Mouse (Mus musculus) intestine, embryonic 16.5 days (tissue): Measurements from ENCODE around the gene Ppcdc. TPM values are rescaled to one million over a fixed set of nuclear protein-coding genes. Genes with fewer than 3 reads are reported as not detected.

Experiments used
- ATAC-seq: fragments of 200-750 bp; cut with Nextera tagmentation; 2 replicates; pipeline ENCODE4 v1.8.0; 2017; ENCODE audit warnings: moderate TSS enrichment, moderate library complexity
- H3K27ac ChIP-seq: fragments of 300-500 bp; sonication (generic); 2 replicates; pipeline ENCODE4 v1.5.1; 2014; ENCODE audit warnings: mild to moderate bottlenecking, low read length
- H3K27me3 ChIP-seq: fragments of 300-500 bp; sonication (generic); replicated peaks from 2 replicates; pipeline ENCODE4 v1.6.1; 2014; ENCODE audit warnings: low read length, control low read depth, mixed read lengths; ENCODE audit not compliant: control insufficient read depth, insufficient read depth
- H3K36me3 ChIP-seq: fragments of 300-500 bp; sonication (generic); 2 replicates; pipeline ENCODE4 v1.6.1; 2014; ENCODE audit warnings: low read length, control low read depth; ENCODE audit not compliant: control insufficient read depth, insufficient read depth
- H3K4me1 ChIP-seq: fragments of 300-500 bp; sonication (generic); 2 replicates; pipeline ENCODE4 v1.6.1; 2014; ENCODE audit warnings: low read length, control low read depth, mixed read lengths; ENCODE audit not compliant: control insufficient read depth, insufficient read depth
- H3K4me2 ChIP-seq: fragments of 300-500 bp; sonication (generic); 2 replicates; pipeline ENCODE4 v1.6.1; 2014; ENCODE audit warnings: low read depth, low read length, control low read depth
- H3K4me3 ChIP-seq: fragments of 300-500 bp; sonication (generic); 2 replicates; pipeline ENCODE4 v1.5.1; 2014; ENCODE audit warnings: mild to moderate bottlenecking, low read length
- H3K9ac ChIP-seq: fragments of 300-500 bp; sonication (generic); 2 replicates; pipeline ENCODE4 v1.6.1; 2014; ENCODE audit warnings: low read depth, low read length
- H3K9me3 ChIP-seq: fragments of 300-500 bp; sonication (generic); 2 replicates; pipeline ENCODE4 v1.6.1; 2016; ENCODE audit warnings: low read length, control low read depth; ENCODE audit not compliant: control insufficient read depth
- WGBS: fragments of 180-500 bp; shearing (Covaris S2); extraction: QIAGEN DNeasy Blood & Tissue Kit; methylation state at CpG from one replicate; pipeline ENCODE4 v1.1.7; 2014; 5-methylcytosine and 5-hydroxymethylcytosine counted together
- polyA plus RNA-seq: library from polyadenylated mRNA; unstranded; fragments of >200 nt; fragmentation: Nextera tagmentation; extraction: Ambion mirVana; gene quantifications from 2 replicates; pipeline ENCODE4 v1.2.1, GENCODE M21; 2015

Ppcdc gene
- polyA plus RNA-seq, 1 experiment from 2014 or later, result 29.4 TPM

DNA sequence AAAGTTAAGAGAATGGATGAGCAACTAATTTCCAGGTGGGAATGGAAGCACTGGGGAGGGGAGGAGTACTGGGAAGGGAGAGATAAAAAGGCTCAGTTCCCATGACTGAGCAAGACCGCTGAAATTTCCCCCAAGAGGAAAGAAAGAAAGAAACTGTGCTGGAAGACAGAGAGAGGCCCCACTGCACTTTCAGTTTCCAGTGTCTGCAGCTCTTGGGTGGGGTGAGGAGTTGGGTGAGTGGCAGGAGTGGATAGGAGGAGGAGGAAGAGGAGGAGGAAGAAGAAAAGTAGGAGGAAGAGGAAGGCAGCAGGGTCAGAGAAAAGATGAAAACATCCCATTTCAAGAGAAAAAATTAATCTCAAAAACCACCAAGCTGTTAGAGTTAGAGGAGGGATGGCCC lies 94.0 kb downstream of the Ppcdc start:
- H3K4me3 ChIP-seq, result no peak overlapping the region
- no peak overlapping the region for H3K4me2 ChIP-seq
- H3K4me1 ChIP-seq, result peaks cover 13% of the 10 kb centered on the region
- WGBS, result 47% methylated on average over 1 of the region's 1 CpGs
- ATAC-seq, result no peak
- no peaks in the 10 kb centered on the region for H3K27me3 ChIP-seq
- no peaks in the 10 kb centered on the region for H3K9me3 ChIP-seq
- no peak overlapping the region for H3K9ac ChIP-seq
- H3K36me3 ChIP-seq, result no peaks in the 10 kb centered on the region
- H3K27ac ChIP-seq, result no peak overlapping the region

DNA sequence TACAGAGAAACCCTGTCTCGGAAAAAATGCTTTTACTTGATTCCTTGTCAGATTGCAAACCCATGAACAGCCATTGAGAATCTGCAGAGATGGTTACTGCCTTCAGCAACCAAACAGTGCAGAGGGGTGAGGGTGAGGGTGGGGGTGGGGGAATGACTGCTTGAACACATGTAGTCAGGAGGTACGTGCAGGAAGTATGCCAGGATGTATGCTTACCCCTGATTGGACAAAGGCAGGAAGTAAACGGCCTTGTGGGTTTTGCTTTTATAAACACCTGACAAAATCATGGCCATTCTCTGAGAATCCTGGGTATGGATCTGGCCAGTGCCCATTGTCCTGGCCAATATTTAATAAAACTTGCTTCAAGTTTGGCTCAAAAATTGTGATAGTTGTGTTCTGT lies 96.2 kb downstream of the Ppcdc start:
- ATAC-seq, result no peak
- 78% methylated on average over 3 of the region's 3 CpGs for WGBS

DNA sequence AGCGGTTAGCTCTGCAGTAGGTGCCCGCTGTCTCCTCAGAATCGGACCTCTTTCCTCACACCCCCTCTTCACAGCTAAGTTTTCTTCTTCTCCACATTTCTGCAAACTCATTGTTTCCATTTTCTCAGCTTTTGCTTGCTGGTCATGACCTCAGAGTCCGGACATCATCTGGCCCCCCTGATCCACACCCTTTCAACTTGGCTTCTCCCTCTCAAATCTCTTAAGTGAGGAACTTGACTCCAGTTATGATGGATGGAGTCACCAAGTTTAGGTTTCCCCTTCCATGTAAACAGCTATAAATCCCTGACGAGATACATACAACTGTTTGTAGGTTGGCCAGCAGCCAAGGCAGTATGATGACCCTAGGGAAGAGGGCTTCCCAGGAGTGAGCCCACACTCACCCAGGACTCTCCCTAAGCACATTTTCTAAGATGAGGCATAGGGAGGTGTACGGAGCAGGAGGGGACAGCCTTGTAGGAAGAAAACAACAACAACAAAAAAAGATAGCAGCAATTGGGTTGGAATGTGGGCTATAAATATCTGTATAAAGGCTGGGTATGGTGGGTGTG lies 96.9 kb downstream of the Ppcdc start:
- Histone ChIP-seq H3K36me3 (no peaks in the 10 kb centered on the region), H3K9me3 (no peaks in the 10 kb centered on the region), H3K4me3 (no peak overlapping the region), H3K27me3 (no peaks in the 10 kb centered on the region), H3K27ac (peak overlapping the region; percentile 24; the same call in 1 of the 2 replicates), H3K4me2 (no peak overlapping the region), H3K4me1 (peaks cover 13% of the 10 kb centered on the region), H3K9ac (no peak overlapping the region)
- WGBS, result 56% methylated on average over 6 of the region's 6 CpGs
- peak; percentile 40; the same call in 1 of the 2 replicates for ATAC-seq

More for the DNA sequence above, 96.2 kb downstream of the Ppcdc start:
- H3K4me2 ChIP-seq, result no peak overlapping the region
- peaks cover 13% of the 10 kb centered on the region for H3K4me1 ChIP-seq
- H3K9me3 ChIP-seq, result no peaks in the 10 kb centered on the region
- no peak overlapping the region for H3K4me3 ChIP-seq
- H3K9ac ChIP-seq, result no peak overlapping the region
- no peaks in the 10 kb centered on the region for H3K36me3 ChIP-seq
- H3K27ac ChIP-seq, result no peak overlapping the region
- H3K27me3 ChIP-seq, result no peaks in the 10 kb centered on the region

DNA sequence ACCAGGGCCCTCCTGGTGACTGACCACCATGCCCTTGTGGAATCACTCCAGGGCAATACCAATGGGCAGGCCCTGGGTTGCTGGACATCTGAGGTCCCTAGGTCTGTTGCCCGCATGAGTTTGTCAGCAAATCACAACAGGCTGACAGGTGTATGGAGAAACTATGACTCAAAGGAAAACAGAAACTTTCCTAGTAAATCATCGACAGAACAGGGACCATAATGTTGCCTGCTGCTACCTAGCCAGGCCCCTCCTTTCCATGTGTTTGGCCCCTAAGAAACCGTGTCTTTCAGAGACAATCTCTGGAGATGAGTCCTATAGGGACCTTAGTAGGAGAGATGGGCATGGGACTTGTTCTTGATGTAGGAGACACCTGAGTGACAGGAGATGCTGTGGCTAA lies 97.7 kb downstream of the Ppcdc start:
- peak; percentile 48 for ATAC-seq
- 60% methylated on average over 3 of the region's 3 CpGs for WGBS
- Histone ChIP-seq H3K9me3 (0 out of 2 replicates have a peak, but pooled peaks cover 1% of the 10 kb centered on the region), H3K9ac (no peak overlapping the region), H3K4me1 (peaks cover 13% of the 10 kb centered on the region), H3K27ac (peak overlapping the region; percentile 24; the same call in 1 of the 2 replicates), H3K4me3 (no peak overlapping the region), H3K4me2 (no peak overlapping the region), H3K27me3 (no peaks in the 10 kb centered on the region), H3K36me3 (no peaks in the 10 kb centered on the region)

DNA sequence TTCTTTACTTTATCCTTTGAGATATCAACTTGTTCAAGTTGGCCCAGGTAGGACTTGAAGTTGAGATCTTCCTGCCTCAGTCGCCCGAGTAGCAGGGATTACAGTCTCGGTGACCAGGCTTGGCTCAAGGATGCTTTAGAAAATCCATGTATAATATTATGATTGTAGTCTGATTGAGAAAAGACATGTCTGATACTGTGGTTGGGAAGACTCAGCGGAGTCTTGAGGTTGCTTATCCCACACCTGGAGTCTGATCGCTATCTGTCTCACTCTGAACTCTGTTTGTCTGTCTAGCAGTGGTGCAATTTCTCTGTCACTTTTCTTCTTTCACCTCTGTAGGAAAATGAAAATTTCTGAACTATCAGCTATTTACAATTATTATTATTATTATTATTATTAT lies 99.6 kb downstream of the Ppcdc start:
- H3K36me3 ChIP-seq, result no peaks in the 10 kb centered on the region
- H3K27ac ChIP-seq, result no peak overlapping the region
- H3K9me3 ChIP-seq, result peaks cover 10% of the 10 kb centered on the region; the same call in 1 of the 2 replicates
- no peak overlapping the region for H3K4me3 ChIP-seq
- no peak overlapping the region for H3K4me2 ChIP-seq
- no peaks in the 10 kb centered on the region for H3K27me3 ChIP-seq
- H3K4me1 ChIP-seq, result peaks cover 13% of the 10 kb centered on the region
- H3K9ac ChIP-seq, result no peak overlapping the region
- 96% methylated on average over 5 of the region's 5 CpGs for WGBS
- ATAC-seq, result no peak

DNA sequence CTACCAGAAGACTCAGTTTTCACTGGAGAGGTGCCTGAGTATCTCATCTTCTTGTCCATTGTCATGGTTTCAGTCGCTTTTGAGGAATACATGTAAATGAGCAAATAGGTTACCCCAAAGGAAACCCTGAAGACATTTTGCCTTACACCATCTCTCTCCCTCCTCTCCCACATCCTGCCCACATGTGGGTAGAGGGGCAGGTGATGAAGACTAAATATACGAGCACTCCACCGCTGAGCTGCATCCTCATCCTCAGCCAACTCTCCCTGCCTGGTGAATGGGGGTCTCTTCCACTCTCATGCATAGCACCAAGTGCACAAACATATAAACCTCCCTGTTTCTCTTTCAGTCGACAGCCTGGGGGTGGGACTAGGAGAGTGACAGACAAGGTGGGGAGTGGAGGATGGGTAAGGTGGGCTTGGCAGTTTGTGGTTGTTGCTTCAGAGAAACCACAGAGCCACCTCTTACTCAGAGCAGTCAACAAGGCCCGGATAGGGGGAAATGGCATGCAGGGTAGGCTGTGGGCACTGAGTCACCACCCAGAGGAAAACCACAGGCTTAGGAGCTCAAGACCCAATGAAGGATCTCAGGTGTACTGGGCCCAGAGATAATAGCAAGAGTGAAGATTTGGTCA lies 100.2 kb downstream of the Ppcdc start:
- peaks cover 13% of the 10 kb centered on the region for H3K4me1 ChIP-seq
- ATAC-seq, result no peak
- peaks cover 10% of the 10 kb centered on the region; the same call in 1 of the 2 replicates for H3K9me3 ChIP-seq
- no peak overlapping the region for H3K4me3 ChIP-seq
- no peak overlapping the region for H3K27ac ChIP-seq
- no peak overlapping the region for H3K9ac ChIP-seq
- WGBS, result 86% methylated on average over 5 of the region's 5 CpGs
- no peaks in the 10 kb centered on the region for H3K36me3 ChIP-seq
- no peak overlapping the region for H3K4me2 ChIP-seq
- H3K27me3 ChIP-seq, result no peaks in the 10 kb centered on the region

DNA sequence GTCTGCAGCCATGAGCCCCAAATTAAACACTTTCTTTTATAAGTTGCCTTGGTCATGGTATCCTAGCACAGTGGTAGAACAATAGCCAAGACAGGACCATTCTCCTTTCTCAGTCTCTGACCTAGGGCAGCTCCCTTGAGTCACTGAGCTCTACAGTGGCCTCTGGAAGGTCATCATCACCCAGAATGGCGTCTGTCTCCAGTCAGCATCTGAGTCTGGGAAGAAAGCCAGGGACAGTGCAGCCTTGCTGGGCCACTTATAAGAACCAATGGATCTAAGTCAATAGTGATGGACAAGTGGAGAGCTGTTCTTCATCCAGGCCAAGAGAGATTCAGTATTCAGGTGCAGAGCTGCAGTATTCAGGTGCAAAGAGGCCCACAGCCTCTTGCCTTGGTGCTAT lies 101.2 kb downstream of the Ppcdc start:
- H3K9me3 ChIP-seq, result peaks cover 10% of the 10 kb centered on the region; the same call in 1 of the 2 replicates
- WGBS, result 64% methylated on average over 1 of the region's 1 CpGs
- H3K9ac ChIP-seq, result no peak overlapping the region
- no peaks in the 10 kb centered on the region for H3K27me3 ChIP-seq
- H3K4me2 ChIP-seq, result no peak overlapping the region
- no peak overlapping the region for H3K4me3 ChIP-seq
- peaks cover 13% of the 10 kb centered on the region for H3K4me1 ChIP-seq
- no peak overlapping the region for H3K27ac ChIP-seq
- ATAC-seq, result no peak
- H3K36me3 ChIP-seq, result no peaks in the 10 kb centered on the region

Other genes starting within 250 kb of the Ppcdc start
- not detected in 2 replicates for gene Trcg1, start 203.6 kb downstream of the Ppcdc start, polyA plus RNA-seq
- gene 1700017B05Rik, start 177.5 kb downstream of the Ppcdc start, polyA plus RNA-seq, result 23.8 and 25.5 TPM in 2 replicates
- 15.2 and 16.2 TPM in 2 replicates for gene Scamp5, start 27.9 kb upstream of the Ppcdc start, polyA plus RNA-seq
- gene Rpp25, start 63.9 kb upstream of the Ppcdc start, polyA plus RNA-seq, result 6.3 and 6.8 TPM in 2 replicates
- 980 and 987 TPM in 2 replicates for gene Cox5a, start 81.2 kb upstream of the Ppcdc start, polyA plus RNA-seq
- gene Fam219b, start 97.4 kb upstream of the Ppcdc start, polyA plus RNA-seq, result 13.6 and 13.7 TPM in 2 replicates
- gene Mpi, start 112.6 kb upstream of the Ppcdc start, polyA plus RNA-seq, result 58.4 and 59.4 TPM in 2 replicates
- gene Scamp2, start 120.8 kb upstream of the Ppcdc start, polyA plus RNA-seq, result 95.7 and 97.2 TPM in 2 replicates
- gene Ulk3, start 149.3 kb upstream of the Ppcdc start, polyA plus RNA-seq, result 18.0 and 19.0 TPM in 2 replicates
- not detected in 2 replicates for gene Cplx3, start 166.2 kb upstream of the Ppcdc start, polyA plus RNA-seq
- not detected in 2 replicates for gene Lman1l, start 180.7 kb upstream of the Ppcdc start, polyA plus RNA-seq
- gene Csk, start 213.5 kb upstream of the Ppcdc start, polyA plus RNA-seq, result 35.9 and 36.6 TPM in 2 replicates
- gene Cyp1a2, start 243.6 kb upstream of the Ppcdc start, polyA plus RNA-seq, result not detected in 2 replicates
- gene Cyp1a1, start 247.8 kb upstream of the Ppcdc start, polyA plus RNA-seq, result not detected in 2 replicates